Mouse (Mus musculus): ENCODE measurements at regions not wholly inside any gene's neighbourhood (a gene's known extent, or its start where the extent isn't known, plus 50 kb on each side); places are given as distances from the start of the nearest gene placed in this dataset.

DNA sequence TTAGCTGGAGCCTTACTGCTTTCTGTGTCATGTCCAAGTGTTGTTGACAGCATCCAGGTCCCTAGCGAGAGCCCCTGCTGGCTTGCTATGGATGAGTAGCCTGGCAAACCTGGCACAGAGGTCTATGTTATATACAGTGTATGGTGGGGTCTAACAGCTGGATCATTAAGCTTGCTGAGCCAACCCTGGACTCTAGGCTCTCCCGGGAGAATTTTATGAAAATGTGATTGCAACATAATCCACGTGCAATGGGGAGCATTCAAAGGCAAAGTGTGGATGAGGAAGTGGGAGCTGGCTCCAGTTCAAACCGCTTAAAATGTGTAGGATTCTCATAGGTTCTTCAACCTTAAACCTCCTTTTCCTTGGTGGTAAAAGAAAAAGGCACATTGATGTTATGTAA lies 427.7 kb upstream of the Gm10131 start:
- TF ChIP-seq CTCF (IDR thresholded peaks at IDR 0.05; ENCODE audit: control insufficient read depth, insufficient read depth, insufficient read length) (no peak), MYOG (IDR thresholded peaks at IDR 0.05; ENCODE audit: control insufficient read depth, extremely low read depth, insufficient read length) (no peak), MAX (IDR thresholded peaks at IDR 0.05) (no peak), USF1 (IDR thresholded peaks at IDR 0.05; ENCODE audit: low read depth) (no peak), MYOD1 (IDR thresholded peaks at IDR 0.05; ENCODE audit: control insufficient read depth, insufficient read length, low read depth) (no peak), FOSL1 (IDR thresholded peaks at IDR 0.05; ENCODE audit: insufficient read depth, low read length, poor library complexity, severe bottlenecking) (no peak), CEBPB (IDR thresholded peaks at IDR 0.05; ENCODE audit: low read depth) (peak; percentile 78)

Measured in C2C12 (cell line).